Mouse (Mus musculus): ENCODE data around the gene Tmem127. TPM values are rescaled to one million over a fixed set of nuclear protein-coding genes. Genes with fewer than 3 reads are reported as not detected.
A peak's percentile ranks its signal among the peaks of the same experiment; 100 is the strongest.
"Not testable (repeated sequence)": the region's sequence is repeated elsewhere in the genome, so short reads cannot be mapped to it uniquely, and the experiment has no call there.

Gene Tmem127
- polyA plus RNA-seq, 1 experiment from 2014 or later, result 45.4 TPM

DNA sequence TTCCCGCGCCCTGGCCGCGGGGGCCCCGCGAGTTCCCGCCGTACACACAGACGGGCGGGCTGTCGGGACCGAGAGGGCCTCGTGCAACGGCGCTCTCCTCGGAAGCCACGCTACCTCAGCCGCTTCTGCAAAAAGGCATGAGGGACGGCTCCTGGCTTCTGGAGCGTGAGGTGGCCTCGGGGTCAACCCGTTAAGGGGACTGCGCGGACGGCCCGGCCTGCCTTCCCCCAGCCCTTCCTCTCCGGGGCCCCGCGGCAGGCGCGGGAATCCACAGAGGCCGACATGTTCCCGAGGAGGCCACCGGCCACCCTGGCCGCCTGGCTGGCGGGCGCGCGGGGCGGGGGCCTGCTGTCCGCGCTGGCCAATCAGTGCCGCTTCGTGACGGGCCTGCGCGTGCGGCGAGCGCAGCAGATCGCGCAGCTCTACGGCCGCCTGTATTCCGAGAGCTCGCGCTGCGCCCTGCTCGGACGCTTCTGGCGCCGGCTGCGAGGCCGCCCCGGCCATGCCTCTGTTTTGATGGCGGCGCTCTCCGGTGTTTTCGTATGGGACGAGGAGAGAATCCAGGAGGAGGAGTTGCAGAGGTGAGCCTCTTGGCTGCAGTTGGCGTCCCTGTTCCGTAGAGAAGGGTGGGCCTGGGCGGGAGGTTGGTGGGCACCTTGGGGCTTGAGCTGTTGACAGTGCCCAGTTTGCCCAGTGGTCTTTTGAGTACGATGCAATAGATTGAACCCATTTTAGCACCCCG is 22.8 kb downstream of the Tmem127 start:
- H3K27ac ChIP-seq (replicated peaks), result peak overlapping the region; percentile 96
- H3K36me3 ChIP-seq, result no peaks in the 10 kb centered on the region
- H3K9ac ChIP-seq, result peak overlapping the region; percentile 94
- H3K4me3 ChIP-seq, result peak overlapping the region; percentile 98
- peaks cover 40% of the 10 kb centered on the region for H3K4me1 ChIP-seq (replicated peaks)
- no peaks in the 10 kb centered on the region for H3K9me3 ChIP-seq
- ATAC-seq (ENCODE audit: low read depth), result peak; percentile 97
- whole genome bisulfite sequencing, result under 1% methylated on average over 75 of the region's 75 CpGs
- H3K27me3 ChIP-seq, result no peaks in the 10 kb centered on the region
- H3K4me2 ChIP-seq, result peak overlapping the region; percentile 78

- peak overlapping the region; percentile 94 for H3K9ac ChIP-seq
- H3K27me3 ChIP-seq, result no peaks in the 10 kb centered on the region
- peak overlapping the region; percentile 96 for H3K27ac ChIP-seq (replicated peaks)
- peak overlapping the region; percentile 78 for H3K4me2 ChIP-seq
- no peak for ATAC-seq (ENCODE audit: low read depth)
- 9% methylated on average over 8 of the region's 8 CpGs for WGBS
- peak overlapping the region; percentile 98 for H3K4me3 ChIP-seq
- H3K9me3 ChIP-seq, result no peaks in the 10 kb centered on the region
- H3K36me3 ChIP-seq, result no peaks in the 10 kb centered on the region
- peaks cover 46% of the 10 kb centered on the region for H3K4me1 ChIP-seq (replicated peaks)
Observed at GRCm38 (mm10) chr2:127271042-127271515, 23.4 kb downstream of the Tmem127 start.

- not testable (repeated sequence) for H3K27me3 ChIP-seq; H3K9ac ChIP-seq; ATAC-seq (ENCODE audit: low read depth); H3K36me3 ChIP-seq; H3K4me3 ChIP-seq; H3K27ac ChIP-seq (replicated peaks); H3K9me3 ChIP-seq
- WGBS, result 92% methylated on average over 4 of the region's 4 CpGs
- peak overlapping the region; percentile 78 for H3K4me2 ChIP-seq
- peaks cover 49% of the 10 kb centered on the region for H3K4me1 ChIP-seq (replicated peaks)
Observed at GRCm38 (mm10) chr2:127272049-127272448, 24.3 kb downstream of the Tmem127 start.

DNA sequence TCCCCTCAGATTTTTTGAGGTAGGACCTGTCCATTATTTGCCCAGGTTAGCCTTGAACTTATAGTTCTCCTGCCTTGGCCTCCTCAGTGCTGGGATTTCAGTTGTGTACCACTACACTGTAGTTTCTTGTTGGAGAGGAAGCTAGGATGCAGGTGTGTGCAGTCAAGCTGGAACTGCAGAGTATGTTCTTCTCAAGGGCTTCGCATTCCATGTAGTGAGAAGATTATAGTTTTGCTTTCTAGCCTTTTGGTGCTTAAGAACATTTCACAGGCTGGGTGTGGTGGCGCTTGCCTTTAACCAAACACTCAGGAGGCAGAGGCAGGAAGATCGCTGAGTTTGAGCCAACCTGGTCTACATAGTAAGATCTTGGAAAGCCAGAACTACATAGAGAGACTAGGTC is 25.1 kb downstream of the Tmem127 start:
- no peak for ATAC-seq (ENCODE audit: low read depth)
- Histone ChIP-seq H3K4me2 (no peak overlapping the region), H3K27me3 (no peaks in the 10 kb centered on the region), H3K4me3 (no peak overlapping the region), H3K9ac (no peak overlapping the region), H3K9me3 (no peaks in the 10 kb centered on the region), H3K4me1 (replicated peaks) (peaks cover 49% of the 10 kb centered on the region), H3K36me3 (no peaks in the 10 kb centered on the region), H3K27ac (replicated peaks) (no peak overlapping the region)
- 97% methylated on average over 3 of the region's 3 CpGs for WGBS

DNA sequence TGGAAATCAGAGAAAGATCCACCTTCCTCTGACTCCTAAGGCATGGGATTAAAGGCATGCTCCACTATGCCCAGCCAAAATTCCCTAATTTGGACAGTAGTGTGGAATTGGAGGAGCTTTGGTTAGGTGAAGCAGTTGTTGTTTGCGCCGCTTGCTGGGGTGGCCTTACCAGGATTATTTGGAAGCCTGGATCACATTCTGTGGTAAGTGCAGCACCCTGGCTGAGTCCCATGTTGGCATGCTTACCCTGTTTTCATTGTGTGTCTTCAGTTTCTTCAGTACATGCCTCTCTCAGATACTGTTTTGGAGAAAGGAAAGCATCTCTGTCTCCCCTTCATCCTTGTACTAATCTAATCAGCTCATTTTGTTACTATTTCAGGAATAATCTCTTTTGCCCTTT is 26.9 kb downstream of the Tmem127 start:
- no peaks in the 10 kb centered on the region for H3K9me3 ChIP-seq
- peaks cover 49% of the 10 kb centered on the region for H3K4me1 ChIP-seq (replicated peaks)
- H3K27ac ChIP-seq (replicated peaks), result no peak overlapping the region
- no peak overlapping the region for H3K4me2 ChIP-seq
- H3K27me3 ChIP-seq, result no peaks in the 10 kb centered on the region
- 87% methylated on average over 2 of the region's 2 CpGs for WGBS
- no peak for ATAC-seq (ENCODE audit: low read depth)
- H3K4me3 ChIP-seq, result no peak overlapping the region
- H3K9ac ChIP-seq, result no peak overlapping the region
- no peaks in the 10 kb centered on the region for H3K36me3 ChIP-seq

DNA sequence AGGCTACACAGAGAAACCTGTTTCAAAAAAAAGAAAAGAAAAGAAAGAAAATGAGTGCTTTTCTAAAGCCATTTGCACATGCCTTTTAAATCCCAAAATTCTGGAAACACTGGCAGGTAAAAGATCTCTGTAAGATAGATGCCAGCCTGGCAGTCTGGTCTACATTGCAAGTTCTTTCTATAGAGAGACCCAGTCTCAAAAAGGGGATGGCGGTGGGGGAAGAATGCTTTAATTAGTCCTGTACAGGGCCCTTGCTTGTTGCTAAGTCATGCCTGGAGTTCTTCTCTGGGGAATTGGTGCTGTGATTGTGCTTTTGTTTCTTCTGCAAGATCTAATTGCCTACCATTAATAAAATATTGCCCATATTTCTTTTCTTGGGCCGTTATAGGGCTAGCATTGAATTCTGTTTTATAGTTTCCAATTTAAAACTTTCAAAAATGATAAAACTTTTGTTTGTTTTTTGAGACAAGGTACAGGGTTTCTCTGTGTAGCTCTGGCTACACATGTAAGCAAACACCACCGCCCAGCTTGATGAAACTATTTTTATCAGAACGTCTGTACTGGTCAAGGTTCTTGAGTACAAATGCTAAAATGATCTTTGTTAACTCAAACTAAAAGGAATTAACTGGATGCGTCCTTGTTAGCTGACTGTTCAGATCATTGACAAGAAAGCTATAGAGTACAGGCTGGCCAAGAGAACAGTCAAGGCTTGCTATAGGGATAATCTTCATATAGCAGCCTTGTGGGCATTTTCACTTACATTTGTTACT is 28.0 kb downstream of the Tmem127 start:
- Histone ChIP-seq H3K27me3 (no peaks in the 10 kb centered on the region), H3K27ac (replicated peaks) (no peak overlapping the region), H3K4me2 (no peak overlapping the region), H3K4me3 (no peak overlapping the region), H3K4me1 (replicated peaks) (peaks cover 49% of the 10 kb centered on the region), H3K9ac (no peak overlapping the region), H3K36me3 (no peaks in the 10 kb centered on the region), H3K9me3 (no peaks in the 10 kb centered on the region)
- 72% methylated on average over 5 of the region's 5 CpGs for WGBS
- ATAC-seq (ENCODE audit: low read depth), result no peak

- no peak overlapping the region for H3K4me2 ChIP-seq
- no peaks in the 10 kb centered on the region for H3K9me3 ChIP-seq
- no peak overlapping the region for H3K4me3 ChIP-seq
- ATAC-seq (ENCODE audit: low read depth), result no peak
- no peaks in the 10 kb centered on the region for H3K36me3 ChIP-seq
- H3K27me3 ChIP-seq, result no peaks in the 10 kb centered on the region
- H3K27ac ChIP-seq (replicated peaks), result no peak overlapping the region
- H3K4me1 ChIP-seq (replicated peaks), result peaks cover 25% of the 10 kb centered on the region
- H3K9ac ChIP-seq, result no peak overlapping the region
Observed at GRCm38 (mm10) chr2:127278162-127278561, 30.5 kb downstream of the Tmem127 start.

GRCm38 (mm10) chr2:127292250-127292649 is 44.5 kb downstream of the Tmem127 start:
- Histone ChIP-seq H3K36me3 (peaks cover 84% of the 10 kb centered on the region), H3K4me2 (no peak overlapping the region), H3K27ac (replicated peaks) (no peak overlapping the region), H3K4me1 (replicated peaks) (no peaks in the 10 kb centered on the region), H3K9me3 (no peaks in the 10 kb centered on the region), H3K27me3 (no peaks in the 10 kb centered on the region), H3K4me3 (no peak overlapping the region), H3K9ac (no peak overlapping the region)
- no peak for ATAC-seq (ENCODE audit: low read depth)
- WGBS, result 89% methylated on average over 4 of the region's 4 CpGs

DNA sequence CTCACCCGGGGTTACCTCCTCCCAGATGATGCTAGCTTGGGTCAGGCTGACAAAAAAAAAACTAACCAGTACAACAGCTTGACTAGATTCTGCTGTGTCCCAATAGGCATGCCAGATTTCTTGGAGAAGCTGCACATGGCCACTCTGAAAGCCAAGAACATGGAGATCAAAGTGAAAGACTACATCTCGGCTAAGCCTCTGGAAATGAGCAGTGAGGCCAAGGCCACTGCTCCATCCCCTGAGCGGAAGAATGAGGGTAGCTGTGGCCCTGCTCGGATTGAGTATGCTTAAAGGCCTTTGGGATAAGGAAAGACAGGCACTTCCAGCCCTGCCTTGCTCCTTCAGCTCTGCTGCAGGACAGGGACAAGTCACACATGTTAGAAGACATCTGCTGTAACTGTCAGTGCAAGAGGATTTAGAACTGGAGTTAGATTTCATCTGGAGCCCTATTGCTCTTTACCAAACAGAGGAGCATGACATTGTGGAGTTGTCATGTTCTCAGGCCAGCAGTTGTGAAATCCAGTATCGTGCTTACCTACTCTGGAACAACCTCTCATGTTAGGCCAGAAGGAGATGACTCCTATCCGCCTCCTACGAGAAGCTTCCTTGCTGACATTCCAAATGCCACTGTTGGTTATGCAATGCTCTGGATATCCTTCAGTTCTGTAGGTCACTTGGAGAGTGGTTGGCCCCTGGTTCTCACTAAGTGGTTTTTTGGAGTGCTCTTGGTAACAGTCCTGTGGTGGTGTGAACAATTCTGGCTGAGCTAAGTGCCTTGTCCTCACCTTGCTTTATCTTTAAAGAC is 49.5 kb downstream of the Tmem127 start:
- no peak overlapping the region for H3K4me3 ChIP-seq
- no peak overlapping the region for H3K9ac ChIP-seq
- no peak for ATAC-seq (ENCODE audit: low read depth)
- 92% methylated on average over 7 of the region's 7 CpGs for WGBS
- H3K9me3 ChIP-seq, result no peaks in the 10 kb centered on the region
- H3K4me2 ChIP-seq, result no peak overlapping the region
- no peak overlapping the region for H3K27ac ChIP-seq (replicated peaks)
- H3K4me1 ChIP-seq (replicated peaks), result no peaks in the 10 kb centered on the region
- H3K36me3 ChIP-seq, result peaks cover 94% of the 10 kb centered on the region
- H3K27me3 ChIP-seq, result no peaks in the 10 kb centered on the region

GRCm38 (mm10) chr2:127298056-127298455 is 50.3 kb downstream of the Tmem127 start:
- 98% methylated on average over 1 of the region's 1 CpGs for WGBS
- H3K27ac ChIP-seq (replicated peaks), result no peak overlapping the region
- no peaks in the 10 kb centered on the region for H3K9me3 ChIP-seq
- no peaks in the 10 kb centered on the region for H3K4me1 ChIP-seq (replicated peaks)
- H3K4me3 ChIP-seq, result no peak overlapping the region
- H3K9ac ChIP-seq, result no peak overlapping the region
- H3K36me3 ChIP-seq, result peaks cover 87% of the 10 kb centered on the region
- no peak overlapping the region for H3K4me2 ChIP-seq
- no peak for ATAC-seq (ENCODE audit: low read depth)
- H3K27me3 ChIP-seq, result no peaks in the 10 kb centered on the region

GRCm38 (mm10) chr2:127300701-127301100 is 53.0 kb downstream of the Tmem127 start:
- Histone ChIP-seq H3K4me3 (no peak overlapping the region), H3K9me3 (no peaks in the 10 kb centered on the region), H3K36me3 (peaks cover 65% of the 10 kb centered on the region), H3K4me2 (no peak overlapping the region), H3K4me1 (replicated peaks) (no peaks in the 10 kb centered on the region), H3K9ac (no peak overlapping the region), H3K27me3 (no peaks in the 10 kb centered on the region), H3K27ac (replicated peaks) (no peak overlapping the region)
- WGBS, result 88% methylated on average over 3 of the region's 3 CpGs
- ATAC-seq (ENCODE audit: low read depth), result no peak

GRCm38 (mm10) chr2:127301883-127302282 is 54.2 kb downstream of the Tmem127 start:
- no peaks in the 10 kb centered on the region for H3K27me3 ChIP-seq
- H3K4me1 ChIP-seq (replicated peaks), result no peaks in the 10 kb centered on the region
- H3K9ac ChIP-seq, result no peak overlapping the region
- no peak for ATAC-seq (ENCODE audit: low read depth)
- no peaks in the 10 kb centered on the region for H3K9me3 ChIP-seq
- no peak overlapping the region for H3K4me2 ChIP-seq
- WGBS, result 93% methylated on average over 3 of the region's 3 CpGs
- peaks cover 53% of the 10 kb centered on the region for H3K36me3 ChIP-seq
- no peak overlapping the region for H3K27ac ChIP-seq (replicated peaks)
- no peak overlapping the region for H3K4me3 ChIP-seq

Measured in neural tube, embryonic 13.5 days (tissue).